Mouse (Mus musculus): ENCODE results near the gene Fgfbp3.

DNA sequence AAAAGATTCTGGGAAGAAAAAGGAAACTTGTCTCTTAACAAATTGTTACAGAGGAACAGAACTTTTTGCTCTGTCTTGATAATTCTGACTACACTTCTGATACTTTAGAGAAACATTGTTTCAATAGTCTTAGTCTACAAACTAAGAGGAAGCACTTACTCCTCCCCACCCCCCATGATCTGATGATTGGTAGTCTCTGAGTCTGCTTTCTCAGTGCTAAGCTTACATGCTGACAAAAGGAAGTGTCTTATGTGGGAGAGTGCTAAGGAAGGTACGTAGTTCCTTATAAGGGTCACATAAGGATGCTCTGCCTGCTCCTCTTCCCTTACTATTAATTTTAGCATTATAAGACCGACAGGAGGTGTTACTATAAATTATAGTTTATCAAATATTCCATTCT lies 13.2 kb upstream of the Fgfbp3 start:
- no peak for TF ChIP-seq CTCF (IDR thresholded peaks at IDR 0.05; ENCODE audit: insufficient read depth, low read depth, low read length)
- TF ChIP-seq POLR2A (IDR thresholded peaks at IDR 0.05; ENCODE audit: insufficient read depth, low read depth, low read length), result no peak

Measured in olfactory bulb, adult 2 months (tissue).